Mouse (Mus musculus) kidney, embryonic 16.5 days (tissue): ENCODE results near the gene Gm20708. TPM values are rescaled to one million over a fixed set of nuclear protein-coding genes. Genes with fewer than 3 reads are reported as not detected.

Experiments used
- ATAC-seq: fragments of 200-750 bp; cut with Nextera tagmentation; 2 replicates; pipeline ENCODE4 v1.8.0; 2017; ENCODE audit warnings: moderate TSS enrichment; ENCODE audit not compliant: low FRiP score, low TSS enrichment
- H3K27ac ChIP-seq: fragments of 300-500 bp; sonication (generic); 2 replicates; pipeline ENCODE4 v1.5.1; 2014; ENCODE audit warnings: low read length
- H3K27me3 ChIP-seq: fragments of 300-500 bp; sonication (generic); 2 replicates; pipeline ENCODE4 v1.6.1; 2014; ENCODE audit warnings: low read length, control low read depth, mixed read lengths; ENCODE audit not compliant: insufficient read depth
- H3K36me3 ChIP-seq: fragments of 300-500 bp; sonication (generic); 2 replicates; pipeline ENCODE4 v1.6.1; 2014; ENCODE audit warnings: low read length, control low read depth, mixed read lengths; ENCODE audit not compliant: insufficient read depth
- H3K4me1 ChIP-seq: fragments of 300-500 bp; sonication (generic); 2 replicates; pipeline ENCODE4 v1.6.1; 2014; ENCODE audit warnings: low read length, control low read depth, mixed read lengths; ENCODE audit not compliant: insufficient read depth
- H3K4me2 ChIP-seq: fragments of 300-500 bp; sonication (generic); replicated peaks from 2 replicates; pipeline ENCODE4 v1.6.1; 2014; ENCODE audit warnings: low read depth, low read length
- H3K4me3 ChIP-seq: fragments of 300-500 bp; sonication (generic); 2 replicates; pipeline ENCODE4 v1.5.1; 2014; ENCODE audit warnings: mild to moderate bottlenecking, low read length
- H3K9ac ChIP-seq: fragments of 300-500 bp; sonication (generic); replicated peaks from 2 replicates; pipeline ENCODE4 v1.6.1; 2014; ENCODE audit warnings: low read length
- H3K9me3 ChIP-seq: fragments of 300-500 bp; sonication (generic); 2 replicates; pipeline ENCODE4 v1.6.1; 2016; ENCODE audit warnings: low read length, control low read depth
- WGBS: fragments of 180-500 bp; shearing (Covaris S2); extraction: QIAGEN DNeasy Blood & Tissue Kit; methylation state at CpG from one replicate; pipeline ENCODE4 v1.1.7; 2014; 5-methylcytosine and 5-hydroxymethylcytosine counted together
- polyA plus RNA-seq: library from polyadenylated mRNA; unstranded; fragments of >200 nt; fragmentation: Nextera tagmentation; extraction: Ambion mirVana; gene quantifications from 2 replicates; pipeline ENCODE4 v1.2.1, GENCODE M21; 2015

Gm20708 gene
- polyA plus RNA-seq, 1 experiment from 2014 or later, result 0.26 TPM

GRCm38 (mm10) chr11:117770407-117770806, 39.1 kb upstream of the Gm20708 start:
- Histone ChIP-seq H3K4me1 (no peaks in the 10 kb centered on the region), H3K27ac (no peak overlapping the region), H3K9ac (no peak overlapping the region), H3K4me3 (no peak overlapping the region), H3K9me3 (no peaks in the 10 kb centered on the region), H3K4me2 (no peak overlapping the region), H3K36me3 (peaks cover 37% of the 10 kb centered on the region), H3K27me3 (no peaks in the 10 kb centered on the region)
- 69% methylated on average over 10 of the region's 10 CpGs for WGBS
- ATAC-seq, result no peak

GRCm38 (mm10) chr11:117772352-117772751, 37.1 kb upstream of the Gm20708 start:
- Histone ChIP-seq H3K27me3 (no peaks in the 10 kb centered on the region), H3K4me2 (no peak overlapping the region), H3K27ac (no peak overlapping the region), H3K4me3 (no peak overlapping the region), H3K9ac (no peak overlapping the region), H3K4me1 (no peaks in the 10 kb centered on the region), H3K36me3 (peaks cover 31% of the 10 kb centered on the region), H3K9me3 (no peaks in the 10 kb centered on the region)
- no peak for ATAC-seq
- 95% methylated on average over 7 of the region's 7 CpGs for WGBS

GRCm38 (mm10) chr11:117774925-117775324, 34.5 kb upstream of the Gm20708 start:
- 90% methylated on average over 10 of the region's 10 CpGs for WGBS
- Histone ChIP-seq H3K4me2 (no peak overlapping the region), H3K36me3 (peaks cover 26% of the 10 kb centered on the region), H3K4me3 (no peak overlapping the region), H3K9me3 (no peaks in the 10 kb centered on the region), H3K27me3 (no peaks in the 10 kb centered on the region), H3K4me1 (peaks cover 15% of the 10 kb centered on the region), H3K9ac (no peak overlapping the region), H3K27ac (no peak overlapping the region)
- ATAC-seq, result no peak

- H3K36me3 ChIP-seq, result peaks cover 25% of the 10 kb centered on the region
- 90% methylated on average over 13 of the region's 13 CpGs for WGBS
- no peak for ATAC-seq
- H3K9me3 ChIP-seq, result no peaks in the 10 kb centered on the region
- peaks cover 21% of the 10 kb centered on the region for H3K4me1 ChIP-seq
- no peaks in the 10 kb centered on the region for H3K27me3 ChIP-seq
- no peak overlapping the region for H3K4me3 ChIP-seq
- no peak overlapping the region for H3K27ac ChIP-seq
- H3K9ac ChIP-seq, result no peak overlapping the region
- no peak overlapping the region for H3K4me2 ChIP-seq
Observed at GRCm38 (mm10) chr11:117775540-117775939, 33.9 kb upstream of the Gm20708 start.

- Histone ChIP-seq H3K4me3 (no peak overlapping the region), H3K9ac (no peak overlapping the region), H3K4me1 (peaks cover 26% of the 10 kb centered on the region), H3K36me3 (peaks cover 25% of the 10 kb centered on the region), H3K4me2 (no peak overlapping the region), H3K9me3 (no peaks in the 10 kb centered on the region), H3K27me3 (no peaks in the 10 kb centered on the region), H3K27ac (no peak overlapping the region)
- 83% methylated on average over 14 of the region's 14 CpGs for WGBS
- ATAC-seq, result no peak
Observed at GRCm38 (mm10) chr11:117776085-117776792, 33.2 kb upstream of the Gm20708 start.

- WGBS, result 85% methylated on average over 5 of the region's 5 CpGs
- Histone ChIP-seq H3K9ac (no peak overlapping the region), H3K4me3 (no peak overlapping the region), H3K27ac (no peak overlapping the region), H3K4me1 (peaks cover 35% of the 10 kb centered on the region), H3K4me2 (no peak overlapping the region), H3K9me3 (no peaks in the 10 kb centered on the region), H3K27me3 (no peaks in the 10 kb centered on the region), H3K36me3 (peaks cover 25% of the 10 kb centered on the region)
- no peak for ATAC-seq
Observed at GRCm38 (mm10) chr11:117777111-117777510, 32.4 kb upstream of the Gm20708 start.

GRCm38 (mm10) chr11:117778031-117778430, 31.4 kb upstream of the Gm20708 start:
- Histone ChIP-seq H3K27me3 (no peaks in the 10 kb centered on the region), H3K27ac (no peak overlapping the region), H3K4me3 (no peak overlapping the region), H3K9ac (no peak overlapping the region), H3K36me3 (peaks cover 17% of the 10 kb centered on the region), H3K4me2 (no peak overlapping the region), H3K9me3 (no peaks in the 10 kb centered on the region), H3K4me1 (peaks cover 40% of the 10 kb centered on the region)
- ATAC-seq, result no peak
- WGBS, result 95% methylated on average over 11 of the region's 11 CpGs

GRCm38 (mm10) chr11:117778851-117779433, 30.5 kb upstream of the Gm20708 start:
- Histone ChIP-seq H3K36me3 (peaks cover 12% of the 10 kb centered on the region), H3K27me3 (no peaks in the 10 kb centered on the region), H3K4me1 (peaks cover 46% of the 10 kb centered on the region), H3K4me3 (peak overlapping the region; percentile 65), H3K9ac (peak overlapping the region; percentile 85), H3K9me3 (no peaks in the 10 kb centered on the region), H3K4me2 (peak overlapping the region; percentile 97), H3K27ac (peak overlapping the region; percentile 89)
- 23% methylated on average over 12 of the region's 12 CpGs for WGBS
- peak; percentile 9; the same call in 1 of the 2 replicates for ATAC-seq

- Histone ChIP-seq H3K4me1 (peaks cover 46% of the 10 kb centered on the region), H3K36me3 (peaks cover 10% of the 10 kb centered on the region), H3K4me2 (peak overlapping the region; percentile 97), H3K27me3 (no peaks in the 10 kb centered on the region), H3K9me3 (no peaks in the 10 kb centered on the region), H3K27ac (peak overlapping the region; percentile 89), H3K9ac (peak overlapping the region; percentile 85), H3K4me3 (peak overlapping the region; percentile 65)
- ATAC-seq, result peak; percentile 43
- under 1% methylated on average over 38 of the region's 38 CpGs for WGBS
Observed at GRCm38 (mm10) chr11:117779434-117780198, 29.9 kb upstream of the Gm20708 start.

GRCm38 (mm10) chr11:117780199-117780515, 29.3 kb upstream of the Gm20708 start:
- no peaks in the 10 kb centered on the region for H3K9me3 ChIP-seq
- H3K36me3 ChIP-seq, result peaks cover 5% of the 10 kb centered on the region
- H3K9ac ChIP-seq, result peak overlapping the region; percentile 85
- H3K27ac ChIP-seq, result peak overlapping the region; percentile 89
- peak overlapping the region; percentile 97 for H3K4me2 ChIP-seq
- H3K27me3 ChIP-seq, result no peaks in the 10 kb centered on the region
- ATAC-seq, result peak; percentile 17; the same call in 1 of the 2 replicates
- H3K4me1 ChIP-seq, result peaks cover 46% of the 10 kb centered on the region
- peak overlapping the region; percentile 65 for H3K4me3 ChIP-seq
- under 1% methylated on average over 17 of the region's 17 CpGs for WGBS
